Mouse (Mus musculus): ENCODE data around the gene Spint2. TPM values are rescaled to one million over a fixed set of nuclear protein-coding genes. Genes with fewer than 3 reads are reported as not detected.
"Not testable (repeated sequence)": the region's sequence is repeated elsewhere in the genome, so short reads cannot be mapped to it uniquely, and the experiment has no call there.

The Spint2 gene
- polyA plus RNA-seq, 1 experiment from 2014 or later: 525 TPM

- Histone ChIP-seq H3K27ac (peak overlapping the region; percentile 21), H3K9me3 (no peaks in the 10 kb centered on the region), H3K4me3 (replicated peaks) (peak overlapping the region; percentile 39), H3K9ac (peak overlapping the region; percentile 25; the same call in 1 of the 2 replicates), H3K27me3 (replicated peaks) (no peaks in the 10 kb centered on the region; the same call in 1 of the 2 replicates), H3K36me3 (peaks cover 13% of the 10 kb centered on the region; the same call in 1 of the 2 replicates), H3K4me1 (peaks cover 29% of the 10 kb centered on the region), H3K4me2 (peak overlapping the region; percentile 55)
- peak; percentile 12; the same call in 1 of the 2 replicates for ATAC-seq (ENCODE audit: insufficient read depth, low FRiP score, low read depth)
- WGBS: 26% methylated on average over 16 of the region's 16 CpGs
Measured at GRCm38 (mm10) chr7:29247314-29247700, 34.4 kb downstream of the Spint2 start.

- H3K4me2 ChIP-seq: peak overlapping the region; percentile 55
- H3K4me3 ChIP-seq (replicated peaks): peak overlapping the region; percentile 39
- ATAC-seq (ENCODE audit: insufficient read depth, low FRiP score, low read depth): no peak
- WGBS: 73% methylated on average over 21 of the region's 21 CpGs
- H3K9me3 ChIP-seq: no peaks in the 10 kb centered on the region
- H3K9ac ChIP-seq: peak overlapping the region; percentile 25; the same call in 1 of the 2 replicates
- peak overlapping the region; percentile 21; the same call in 1 of the 2 replicates for H3K27ac ChIP-seq
- peaks cover 13% of the 10 kb centered on the region; the same call in 1 of the 2 replicates for H3K36me3 ChIP-seq
- peaks cover 29% of the 10 kb centered on the region for H3K4me1 ChIP-seq
- H3K27me3 ChIP-seq (replicated peaks): no peaks in the 10 kb centered on the region; the same call in 1 of the 2 replicates
Measured at GRCm38 (mm10) chr7:29246619-29247313, 34.9 kb downstream of the Spint2 start.

DNA sequence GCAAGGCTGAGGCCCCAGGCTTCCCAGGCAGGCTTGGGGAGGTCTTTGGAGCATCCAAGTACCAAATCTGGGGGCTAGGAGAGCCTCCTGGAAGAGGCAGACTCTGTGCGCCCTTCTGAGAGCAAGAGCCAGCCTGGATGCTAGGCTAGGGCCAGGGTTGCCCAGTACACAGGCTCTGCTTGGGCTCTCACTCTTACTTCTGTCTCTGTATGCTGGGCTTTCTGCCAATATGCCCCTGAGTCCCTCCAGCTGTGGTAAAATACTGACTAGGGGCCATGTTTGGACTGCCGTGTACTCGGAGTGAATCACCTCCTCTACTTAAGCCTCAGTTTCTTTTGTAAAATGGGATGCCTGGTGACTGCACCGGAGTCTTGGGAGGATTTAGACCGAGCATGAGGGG lies 35.7 kb downstream of the Spint2 start:
- H3K27ac ChIP-seq: no peak overlapping the region

DNA sequence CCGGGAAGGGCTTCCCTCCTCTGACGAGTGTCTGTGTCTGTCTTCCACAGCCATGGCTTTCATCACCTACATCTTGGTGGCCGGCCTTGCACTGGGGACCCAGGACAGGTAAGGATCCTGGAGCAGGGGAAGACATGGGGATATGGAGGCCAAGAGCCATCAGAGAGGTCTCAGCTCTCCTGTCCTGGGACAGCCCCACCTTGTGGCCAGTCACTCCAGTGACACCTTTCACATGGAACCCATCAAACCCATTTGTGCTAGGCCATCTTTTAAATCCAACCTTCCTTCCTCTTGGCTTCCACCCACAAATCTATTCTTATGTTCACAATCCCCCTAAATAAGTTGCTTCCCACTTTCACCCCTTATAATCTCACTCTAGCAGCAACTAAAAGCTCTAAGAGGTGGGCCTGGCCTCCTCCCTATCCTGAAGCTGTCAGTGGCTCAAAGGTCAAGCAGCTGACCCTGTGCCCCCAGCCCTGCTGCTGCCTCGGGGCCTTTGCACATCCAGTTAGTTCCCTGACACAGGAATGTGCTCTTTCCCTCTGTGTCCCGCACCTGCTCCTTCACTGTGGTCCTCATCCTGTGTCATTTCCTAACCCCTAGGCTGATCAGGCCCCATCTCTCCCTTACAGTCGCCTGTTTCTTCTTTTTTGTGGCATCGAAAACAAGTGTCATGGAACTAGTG lies 36.8 kb downstream of the Spint2 start:
- Histone ChIP-seq H3K4me1 (peaks cover 29% of the 10 kb centered on the region), H3K36me3 (peaks cover 13% of the 10 kb centered on the region; the same call in 1 of the 2 replicates), H3K4me2 (no peak overlapping the region), H3K4me3 (replicated peaks) (no peak overlapping the region), H3K27me3 (replicated peaks) (no peaks in the 10 kb centered on the region; the same call in 1 of the 2 replicates), H3K27ac (no peak overlapping the region), H3K9me3 (no peaks in the 10 kb centered on the region), H3K9ac (no peak overlapping the region)
- WGBS: 85% methylated on average over 7 of the region's 7 CpGs
- no peak for ATAC-seq (ENCODE audit: insufficient read depth, low FRiP score, low read depth)

More for the DNA sequence above, 35.7 kb downstream of the Spint2 start:
- no peak overlapping the region for H3K9ac ChIP-seq
- peaks cover 13% of the 10 kb centered on the region; the same call in 1 of the 2 replicates for H3K36me3 ChIP-seq
- peaks cover 29% of the 10 kb centered on the region for H3K4me1 ChIP-seq
- no peak for ATAC-seq (ENCODE audit: insufficient read depth, low FRiP score, low read depth)
- H3K4me3 ChIP-seq (replicated peaks): no peak overlapping the region
- no peaks in the 10 kb centered on the region; the same call in 1 of the 2 replicates for H3K27me3 ChIP-seq (replicated peaks)
- H3K4me2 ChIP-seq: no peak overlapping the region
- WGBS: 56% methylated on average over 5 of the region's 5 CpGs
- no peaks in the 10 kb centered on the region for H3K9me3 ChIP-seq

DNA sequence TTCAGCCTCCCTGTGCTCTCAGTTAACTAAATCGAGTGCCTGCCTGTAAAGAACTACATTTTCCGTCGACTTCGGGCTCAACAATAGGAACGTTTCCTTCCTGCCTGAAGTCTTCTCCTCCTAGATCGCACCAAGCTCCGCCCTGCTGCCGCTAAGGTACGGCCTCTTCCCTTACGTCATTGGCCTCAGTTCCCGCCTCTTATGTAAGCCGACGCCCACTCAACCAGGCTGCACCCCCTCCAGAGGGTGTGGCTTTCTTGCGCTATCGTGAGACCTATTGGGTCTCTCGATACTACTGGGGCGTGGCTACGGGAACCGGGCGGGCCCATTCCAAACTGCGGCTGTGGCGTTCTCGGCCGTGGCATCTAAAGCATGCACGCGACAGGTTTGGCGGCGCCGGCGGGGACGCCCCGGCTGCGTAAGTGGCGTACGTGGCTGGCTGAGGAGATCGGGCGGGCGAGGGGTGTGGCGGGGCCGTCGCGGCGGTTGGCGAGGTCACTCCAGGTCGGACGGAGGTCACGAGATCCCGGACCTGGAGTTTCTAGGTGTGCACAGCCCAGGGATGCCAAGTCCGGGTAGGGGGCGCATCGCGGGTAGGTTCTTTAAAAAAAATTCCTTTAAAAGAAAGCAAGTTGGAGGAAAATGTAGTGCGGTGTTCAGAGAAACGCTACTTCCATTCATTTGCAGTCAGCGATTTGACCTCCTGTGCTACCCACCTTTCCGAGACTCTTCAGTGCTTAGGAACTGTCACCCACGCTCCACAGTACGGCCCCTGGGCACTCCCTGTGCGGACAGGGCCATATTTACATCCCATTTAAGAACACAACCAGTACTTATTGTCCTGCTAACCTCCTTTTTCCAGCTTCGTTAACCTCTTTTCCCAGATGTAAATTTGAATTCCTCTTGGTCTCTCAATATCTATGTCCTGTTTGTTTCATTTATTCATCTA lies 43.4 kb downstream of the Spint2 start, which contains the start of gene Yif1b:
Gene Yif1b, plus strand, starts transcription at position 311 of the 949 bp plus-strand sequence.
- peak within 1 kb of the TSS; percentile 74 for H3K9ac ChIP-seq
- peak within 1 kb of the TSS; percentile 73 for H3K4me3 ChIP-seq (replicated peaks)
- no peaks in the 10 kb centered on the region for H3K9me3 ChIP-seq
- WGBS: under 1% methylated on average over 60 of the region's 60 CpGs
- H3K27ac ChIP-seq: peak within 1 kb of the TSS; percentile 96
- ATAC-seq (ENCODE audit: insufficient read depth, low FRiP score, low read depth): peak; percentile 97
- peaks cover 10% of the 10 kb centered on the region for H3K4me1 ChIP-seq
- no peaks in the 10 kb centered on the region for H3K27me3 ChIP-seq (replicated peaks)
- H3K4me2 ChIP-seq: peak within 1 kb of the TSS; percentile 80
- no peaks in the 10 kb centered on the region for H3K36me3 ChIP-seq

DNA sequence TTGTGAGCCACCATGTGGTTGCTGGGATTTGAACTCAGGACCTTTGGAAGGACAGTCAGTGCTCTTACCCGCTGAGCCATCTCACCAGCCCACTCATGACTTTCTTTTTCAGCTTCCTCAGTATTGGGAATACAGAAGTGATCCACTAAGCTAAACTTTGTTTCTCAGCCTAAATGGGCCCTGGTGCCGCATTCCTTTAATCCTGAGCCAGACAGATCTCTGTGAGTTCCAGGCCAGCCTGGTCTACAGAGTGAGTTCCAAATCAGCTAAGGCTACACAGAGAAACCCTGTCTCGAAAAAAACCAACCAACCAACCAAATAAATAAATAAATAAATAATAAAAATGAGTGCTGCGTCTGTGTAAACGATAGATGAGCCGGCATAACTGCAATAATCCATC lies 44.1 kb downstream of the Spint2 start:
- Histone ChIP-seq H3K4me2 (peak overlapping the region; percentile 80), H3K4me1 (peaks cover 10% of the 10 kb centered on the region), H3K4me3 (replicated peaks) (peak overlapping the region; percentile 73), H3K9ac (peak overlapping the region; percentile 34; the same call in 1 of the 2 replicates), H3K27ac (peak overlapping the region; percentile 96)
- not testable (repeated sequence) for H3K27me3 ChIP-seq (replicated peaks); H3K36me3 ChIP-seq; ATAC-seq (ENCODE audit: insufficient read depth, low FRiP score, low read depth); H3K9me3 ChIP-seq
- WGBS: 27% methylated on average over 6 of the region's 6 CpGs

GRCm38 (mm10) chr7:29236593-29236992 lies 45.1 kb downstream of the Spint2 start:
- ATAC-seq (ENCODE audit: insufficient read depth, low FRiP score, low read depth): no peak
- Histone ChIP-seq H3K4me2 (no peak overlapping the region), H3K4me3 (replicated peaks) (no peak overlapping the region), H3K4me1 (peaks cover 15% of the 10 kb centered on the region), H3K27me3 (replicated peaks) (peaks cover 7% of the 10 kb centered on the region; the same call in 1 of the 2 replicates), H3K36me3 (no peaks in the 10 kb centered on the region), H3K9ac (no peak overlapping the region), H3K27ac (no peak overlapping the region), H3K9me3 (no peaks in the 10 kb centered on the region)
- 77% methylated on average over 4 of the region's 4 CpGs for WGBS

- H3K4me1 ChIP-seq: peaks cover 15% of the 10 kb centered on the region
- H3K4me2 ChIP-seq: no peak overlapping the region
- H3K4me3 ChIP-seq (replicated peaks): no peak overlapping the region
- H3K9ac ChIP-seq: no peak overlapping the region
- peaks cover 10% of the 10 kb centered on the region; the same call in 1 of the 2 replicates for H3K27me3 ChIP-seq (replicated peaks)
- no peaks in the 10 kb centered on the region for H3K36me3 ChIP-seq
- 81% methylated on average over 5 of the region's 5 CpGs for WGBS
- ATAC-seq (ENCODE audit: insufficient read depth, low FRiP score, low read depth): no peak
- no peaks in the 10 kb centered on the region for H3K9me3 ChIP-seq
- H3K27ac ChIP-seq: no peak overlapping the region
Measured at GRCm38 (mm10) chr7:29234661-29235060, 47.1 kb downstream of the Spint2 start.

- ATAC-seq (ENCODE audit: insufficient read depth, low FRiP score, low read depth): no peak
- Histone ChIP-seq H3K9me3 (no peaks in the 10 kb centered on the region), H3K36me3 (no peaks in the 10 kb centered on the region), H3K27me3 (replicated peaks) (peaks cover 10% of the 10 kb centered on the region; the same call in 1 of the 2 replicates), H3K4me3 (replicated peaks) (no peak overlapping the region), H3K4me2 (no peak overlapping the region), H3K4me1 (peaks cover 8% of the 10 kb centered on the region), H3K27ac (no peak overlapping the region), H3K9ac (no peak overlapping the region)
- 43% methylated on average over 6 of the region's 6 CpGs for WGBS
Measured at GRCm38 (mm10) chr7:29233745-29234144, 48.0 kb downstream of the Spint2 start.

DNA sequence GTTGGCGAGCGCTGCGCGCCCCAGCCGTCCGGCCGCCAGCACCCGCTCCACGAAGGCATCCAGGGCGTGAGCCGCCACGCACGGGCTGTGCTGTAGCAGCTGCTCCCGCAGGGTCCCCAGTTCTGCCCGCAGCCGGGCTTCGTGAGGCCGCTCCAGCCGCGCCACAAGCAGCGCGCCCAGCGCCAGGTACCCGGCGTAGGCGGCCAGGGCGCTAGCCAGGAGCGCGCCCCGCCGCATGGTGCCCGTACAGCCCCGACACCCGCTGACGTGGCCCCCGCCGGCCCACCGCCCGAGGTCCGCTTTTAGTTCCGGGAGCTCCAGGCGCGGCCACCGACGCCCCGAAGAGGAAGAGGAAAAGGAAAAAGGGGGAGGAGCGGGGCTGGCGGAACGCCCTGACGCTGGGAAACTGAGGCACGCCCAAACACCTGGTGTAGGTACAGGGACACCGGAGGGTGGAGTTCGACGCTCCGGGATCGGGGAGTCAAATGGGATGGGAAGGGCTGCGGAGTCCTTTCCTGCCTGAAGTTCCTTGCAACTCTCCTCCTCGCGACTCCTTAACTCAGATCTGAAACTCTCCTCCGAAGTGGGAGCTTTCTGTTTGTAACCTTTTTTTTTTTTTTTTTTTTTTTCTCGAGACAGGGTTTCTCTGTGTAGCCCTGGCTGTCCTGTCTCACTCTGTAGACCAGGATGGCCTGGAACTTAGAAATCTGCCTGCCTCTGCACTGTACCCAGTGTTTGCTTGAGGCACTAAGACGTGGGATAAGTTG lies 49.3 kb downstream of the Spint2 start, which contains the start of gene Kcnk6:
Gene Kcnk6, minus strand, starts transcription at position 269 of the 767 bp plus-strand sequence.
- Histone ChIP-seq H3K9ac (peak within 1 kb of the TSS; percentile 63), H3K27me3 (replicated peaks) (peaks cover 10% of the 10 kb centered on the region; the same call in 1 of the 2 replicates), H3K27ac (no peak within 1 kb of the TSS), H3K4me2 (peak within 1 kb of the TSS; percentile 99), H3K4me1 (peaks cover 5% of the 10 kb centered on the region; the same call in 1 of the 2 replicates), H3K36me3 (no peaks in the 10 kb centered on the region), H3K4me3 (replicated peaks) (peak within 1 kb of the TSS; percentile 66), H3K9me3 (no peaks in the 10 kb centered on the region)
- ATAC-seq (ENCODE audit: insufficient read depth, low FRiP score, low read depth): no peak
- under 1% methylated on average over 62 of the region's 62 CpGs for WGBS

All from stomach, embryonic 15.5 days (tissue).